Mouse (Mus musculus) embryonic facial prominence, embryonic 11.5 days (tissue): ENCODE data around the gene Eif4g1. TPM values are rescaled to one million over a fixed set of nuclear protein-coding genes. Genes with fewer than 3 reads are reported as not detected.
A peak's percentile ranks its signal among the peaks of the same experiment; 100 is the strongest.

Experiments used
- ATAC-seq: fragments of 200-750 bp; cut with Nextera tagmentation; replicated peaks from 2 replicates; pipeline ENCODE4 v1.8.0; 2017; ENCODE audit warnings: low read depth; ENCODE audit not compliant: insufficient number of reproducible peaks, low FRiP score, low TSS enrichment
- DNase-seq: peaks from one replicate; pipeline ENCODE4 v3.0.0-alpha.2; 2015; ENCODE audit warnings: low spot score
- H3K27ac ChIP-seq: fragments of 300-500 bp; sonication (generic); replicated peaks from 2 replicates; pipeline ENCODE4 v1.5.1; 2014; ENCODE audit warnings: mild to moderate bottlenecking, low read depth, low read length, control low read depth
- H3K27me3 ChIP-seq: fragments of 300-500 bp; sonication (generic); 2 replicates; pipeline ENCODE4 v1.6.1; 2014; ENCODE audit warnings: mild to moderate bottlenecking, low read length, moderate library complexity, mixed read lengths; ENCODE audit not compliant: control insufficient read depth, insufficient read depth
- H3K36me3 ChIP-seq: fragments of 300-500 bp; sonication (generic); replicated peaks from 2 replicates; pipeline ENCODE4 v1.6.1; 2014; ENCODE audit warnings: low read depth, mild to moderate bottlenecking, low read length, moderate library complexity, mixed read lengths; ENCODE audit not compliant: control insufficient read depth, insufficient read depth
- H3K4me1 ChIP-seq: fragments of 300-500 bp; sonication (generic); 2 replicates; pipeline ENCODE4 v1.6.1; 2014; ENCODE audit warnings: low read length, mixed read lengths; ENCODE audit not compliant: control insufficient read depth, insufficient read depth
- H3K4me2 ChIP-seq: fragments of 300-500 bp; sonication (generic); 2 replicates; pipeline ENCODE4 v1.6.1; 2014; ENCODE audit warnings: low read depth, mild to moderate bottlenecking, control low read depth, low read length, moderate library complexity
- H3K4me3 ChIP-seq: fragments of 300-500 bp; sonication (generic); 2 replicates; pipeline ENCODE4 v1.5.1; 2014; ENCODE audit warnings: low read depth, low read length, control low read depth
- H3K9ac ChIP-seq: fragments of 300-500 bp; sonication (generic); replicated peaks from 2 replicates; pipeline ENCODE4 v1.6.1; 2014; ENCODE audit warnings: mild to moderate bottlenecking, control low read depth, low read length
- H3K9me3 ChIP-seq: fragments of 300-500 bp; sonication (generic); replicated peaks from 2 replicates; pipeline ENCODE4 v1.6.1; 2016; ENCODE audit warnings: mild to moderate bottlenecking, low read length, inconsistent platforms, mixed read lengths; ENCODE audit not compliant: control insufficient read depth
- WGBS: fragments of 180-500 bp; shearing (Covaris S2); extraction: QIAGEN DNeasy Blood & Tissue Kit; methylation state at CpG from one replicate; pipeline ENCODE4 v1.1.7; 2014; 5-methylcytosine and 5-hydroxymethylcytosine counted together
- polyA plus RNA-seq: library from polyadenylated mRNA; unstranded; fragments of >200 nt; fragmentation: Nextera tagmentation; extraction: Ambion mirVana; gene quantifications from 2 replicates; pipeline ENCODE4 v1.2.1, GENCODE M21; 2014

Gene Eif4g1
- polyA plus RNA-seq, 1 experiment from 2014 or later, result 156 TPM

GRCm38 (mm10) chr16:20725321-20725720, 57.2 kb downstream of the Eif4g1 start:
- no peaks in the 10 kb centered on the region; the same call in 1 of the 2 replicates for H3K36me3 ChIP-seq
- no peak overlapping the region for H3K27ac ChIP-seq
- H3K4me2 ChIP-seq, result no peak overlapping the region
- WGBS, result 76% methylated on average over 7 of the region's 7 CpGs
- no peak overlapping the region for H3K4me3 ChIP-seq
- DNase-seq (no peak), ATAC-seq (no peak)
- no peaks in the 10 kb centered on the region for H3K9me3 ChIP-seq
- H3K9ac ChIP-seq, result no peak overlapping the region
- no peaks in the 10 kb centered on the region for H3K27me3 ChIP-seq
- 0 out of 2 replicates have a peak, but pooled peaks cover 2% of the 10 kb centered on the region for H3K4me1 ChIP-seq

- Histone ChIP-seq H3K27ac (no peak overlapping the region), H3K4me3 (no peak overlapping the region), H3K36me3 (no peaks in the 10 kb centered on the region), H3K4me1 (0 out of 2 replicates have a peak, but pooled peaks cover 2% of the 10 kb centered on the region), H3K9ac (no peak overlapping the region), H3K9me3 (no peaks in the 10 kb centered on the region), H3K27me3 (no peaks in the 10 kb centered on the region), H3K4me2 (no peak overlapping the region)
- WGBS, result 83% methylated on average over 4 of the region's 4 CpGs
- no peak for ATAC-seq
- DNase-seq, result no peak
These were observed 57.6 kb downstream of the Eif4g1 start for GRCm38 (mm10) chr16:20725750-20726149.

DNA sequence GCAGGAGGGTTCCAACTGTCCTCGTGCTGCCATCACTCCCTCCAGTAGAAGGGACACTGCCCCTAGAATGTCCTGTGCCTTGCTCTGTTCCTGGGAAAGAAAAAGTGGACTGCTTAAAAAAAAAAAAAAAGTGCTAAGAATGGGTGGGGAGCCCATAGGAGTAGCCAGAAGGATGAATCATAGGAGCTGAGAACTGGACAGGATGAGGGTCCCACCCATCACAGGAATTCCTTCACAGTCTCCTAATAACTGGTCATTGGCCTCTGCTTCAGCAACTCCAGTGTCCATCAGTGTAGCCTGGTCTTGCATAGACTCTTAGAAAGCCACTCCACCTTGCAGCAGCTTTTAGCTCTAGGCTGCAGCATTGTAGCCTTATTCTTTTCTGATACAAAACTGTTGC, 58.3 kb downstream of the Eif4g1 start:
- no peak for ATAC-seq
- H3K4me2 ChIP-seq, result no peak overlapping the region
- H3K27me3 ChIP-seq, result no peaks in the 10 kb centered on the region
- H3K27ac ChIP-seq, result no peak overlapping the region
- H3K4me3 ChIP-seq, result no peak overlapping the region
- 0 out of 2 replicates have a peak, but pooled peaks cover 2% of the 10 kb centered on the region for H3K4me1 ChIP-seq
- no peak for DNase-seq
- no peaks in the 10 kb centered on the region for H3K9me3 ChIP-seq
- H3K9ac ChIP-seq, result no peak overlapping the region
- WGBS, result 11% methylated on average over 1 of the region's 1 CpGs
- no peaks in the 10 kb centered on the region for H3K36me3 ChIP-seq

- Histone ChIP-seq H3K36me3 (no peaks in the 10 kb centered on the region), H3K4me3 (no peak overlapping the region), H3K4me1 (peaks cover 5% of the 10 kb centered on the region), H3K4me2 (no peak overlapping the region), H3K27me3 (peaks cover 22% of the 10 kb centered on the region), H3K27ac (no peak overlapping the region), H3K9ac (no peak overlapping the region), H3K9me3 (no peaks in the 10 kb centered on the region)
- DNase-seq, result no peak
- ATAC-seq, result no peak
- 34% methylated on average over 5 of the region's 5 CpGs for whole genome bisulfite sequencing
These were observed 62.2 kb downstream of the Eif4g1 start for GRCm38 (mm10) chr16:20730293-20730711.

DNA sequence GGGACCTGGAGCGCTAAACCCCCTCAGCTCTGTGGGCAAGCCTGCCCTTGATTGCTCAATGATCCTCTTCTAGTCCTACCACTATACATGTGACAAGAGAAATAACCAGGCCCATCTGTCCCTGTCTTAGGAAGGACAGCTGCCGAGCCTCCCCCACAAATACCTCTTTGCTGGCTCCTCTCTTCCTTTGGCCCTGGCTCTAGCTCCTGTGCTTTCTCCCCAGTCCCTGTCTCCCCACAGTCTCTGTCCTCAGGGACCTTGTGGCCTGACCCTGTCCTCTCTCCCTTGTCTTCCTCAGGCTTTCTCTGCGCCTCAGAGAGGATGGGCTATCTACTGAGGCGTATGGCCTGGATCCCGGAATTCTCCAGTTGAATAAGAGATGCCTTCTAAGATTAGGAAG, 63.6 kb downstream of the Eif4g1 start:
- no peaks in the 10 kb centered on the region for H3K9me3 ChIP-seq
- H3K27me3 ChIP-seq, result peaks cover 24% of the 10 kb centered on the region
- H3K4me3 ChIP-seq, result no peak overlapping the region
- 71% methylated on average over 5 of the region's 5 CpGs for WGBS
- H3K36me3 ChIP-seq, result no peaks in the 10 kb centered on the region
- no peak overlapping the region for H3K4me2 ChIP-seq
- H3K9ac ChIP-seq, result no peak overlapping the region
- no peak for ATAC-seq
- H3K4me1 ChIP-seq, result peaks cover 5% of the 10 kb centered on the region
- no peak for DNase-seq
- H3K27ac ChIP-seq, result no peak overlapping the region

DNA sequence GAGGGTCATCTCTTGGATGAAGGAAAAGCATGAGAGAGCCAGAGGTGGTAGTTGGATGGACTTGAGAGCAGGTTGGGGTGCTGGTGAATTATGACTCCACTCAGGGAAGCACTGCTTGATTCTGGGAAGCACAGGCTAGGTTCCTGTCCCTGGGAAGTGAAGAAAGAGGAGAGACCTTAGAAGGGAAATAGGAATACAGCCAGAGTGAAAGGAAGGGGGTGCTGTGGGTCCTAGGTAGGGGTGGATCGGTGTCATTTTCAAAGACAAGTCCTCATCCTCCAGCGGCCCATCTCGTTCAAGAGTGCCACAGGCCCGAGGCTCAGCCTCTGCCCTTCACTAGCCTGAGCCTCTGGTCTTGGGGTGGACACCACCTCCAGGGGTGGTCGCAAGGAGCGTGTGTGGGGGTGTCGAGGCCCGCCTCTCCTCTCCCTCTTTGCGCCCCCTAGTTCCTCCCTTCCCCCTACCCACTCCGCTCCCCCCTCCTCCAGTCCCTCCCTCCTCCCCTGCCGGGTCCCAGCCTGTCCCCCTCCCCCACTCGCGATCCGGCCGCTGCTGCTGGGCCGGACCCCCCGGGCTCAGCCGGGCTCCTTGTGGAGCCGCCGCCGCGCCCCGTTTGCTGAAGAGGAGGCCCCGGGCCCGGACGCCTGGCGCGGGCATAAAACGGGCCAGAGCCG, 64.3 kb downstream of the Eif4g1 start:
- Histone ChIP-seq H3K27ac (peak overlapping the region; percentile 48; the same call in 1 of the 2 replicates), H3K36me3 (no peaks in the 10 kb centered on the region), H3K9ac (peak overlapping the region; percentile 75), H3K4me1 (peaks cover 5% of the 10 kb centered on the region), H3K9me3 (no peaks in the 10 kb centered on the region), H3K4me3 (peak overlapping the region; percentile 63), H3K27me3 (peaks cover 24% of the 10 kb centered on the region), H3K4me2 (peak overlapping the region; percentile 99)
- WGBS, result under 1% methylated on average over 18 of the region's 30 CpGs
- ATAC-seq (peak; percentile 31), DNase-seq (peak; percentile 56)

GRCm38 (mm10) chr16:20732925-20733730, 65.0 kb downstream of the Eif4g1 start, which contains the start of gene Chrd:
Gene Chrd (plus strand): TSS chr16:20733127.
- WGBS, result under 1% methylated on average over 53 of the region's 70 CpGs
- ATAC-seq (peak; percentile 73), DNase-seq (peak; percentile 73)
- H3K9me3 ChIP-seq, result no peaks in the 10 kb centered on the region
- H3K27me3 ChIP-seq, result peaks cover 24% of the 10 kb centered on the region
- no peaks in the 10 kb centered on the region for H3K36me3 ChIP-seq
- H3K4me2 ChIP-seq, result peak within 1 kb of the TSS; percentile 99
- H3K27ac ChIP-seq, result peak within 1 kb of the TSS; percentile 48
- peak within 1 kb of the TSS; percentile 63 for H3K4me3 ChIP-seq
- peak within 1 kb of the TSS; percentile 75 for H3K9ac ChIP-seq
- H3K4me1 ChIP-seq, result peaks cover 5% of the 10 kb centered on the region
